Mouse (Mus musculus): ENCODE measurements around the gene Trim26.
"Not testable (repeated sequence)": the region's sequence is repeated elsewhere in the genome, so short reads cannot be mapped to it uniquely, and the experiment has no call there.

The Trim26 gene

DNA sequence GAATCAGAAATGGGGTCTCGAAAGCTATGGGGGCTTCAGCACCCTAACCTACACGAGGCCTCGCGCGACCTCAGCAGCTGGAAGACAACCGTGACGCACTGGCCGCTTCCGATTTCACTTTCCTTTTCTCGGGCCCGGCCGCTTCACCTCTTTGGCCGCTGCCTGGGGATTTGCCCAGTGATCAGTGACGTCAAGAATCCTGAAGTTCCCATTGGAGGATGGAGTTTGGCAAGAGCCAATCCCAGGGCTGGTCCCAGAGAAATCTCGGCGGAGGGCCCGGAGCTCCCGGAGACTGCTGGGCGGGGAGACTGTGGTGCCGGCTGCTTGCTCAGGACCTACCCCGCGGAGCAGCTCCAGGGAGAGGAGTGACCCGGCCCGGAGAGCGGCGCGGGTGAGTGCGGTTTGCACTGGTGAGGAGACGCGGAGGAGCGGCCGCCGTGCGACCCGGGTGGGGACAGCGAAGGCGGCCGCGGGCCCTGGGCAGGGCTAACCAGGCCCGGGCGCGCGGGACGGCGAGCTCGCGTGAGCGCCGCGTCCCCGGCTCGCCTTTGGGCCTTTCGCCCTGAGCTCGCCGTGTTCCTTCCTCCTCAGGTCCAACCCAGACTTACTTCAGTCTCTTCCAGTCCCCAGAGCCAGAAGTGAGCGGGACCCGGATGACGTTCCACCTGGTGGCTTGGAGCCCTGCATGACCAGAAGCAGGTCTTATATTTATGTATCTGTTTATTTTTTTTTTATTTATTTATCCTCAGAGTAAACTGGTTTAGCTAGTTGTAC, at the start of gene Trim26:
TSS of gene Trim26 (plus strand) at position 261 of the 774 bp plus-strand sequence.
- DNase-seq, result peak; percentile 98

GRCm38 (mm10) chr17:36788351-36788750, 48.6 kb upstream of the Trim26 start:
- DNase-seq, result no peak

GRCm38 (mm10) chr17:36788801-36789200, 48.1 kb upstream of the Trim26 start:
- DNase-seq, result peak; percentile 64

- DNase-seq, result no peak
These were observed 37.4 kb upstream of the Trim26 start for GRCm38 (mm10) chr17:36799493-36799892.

DNA sequence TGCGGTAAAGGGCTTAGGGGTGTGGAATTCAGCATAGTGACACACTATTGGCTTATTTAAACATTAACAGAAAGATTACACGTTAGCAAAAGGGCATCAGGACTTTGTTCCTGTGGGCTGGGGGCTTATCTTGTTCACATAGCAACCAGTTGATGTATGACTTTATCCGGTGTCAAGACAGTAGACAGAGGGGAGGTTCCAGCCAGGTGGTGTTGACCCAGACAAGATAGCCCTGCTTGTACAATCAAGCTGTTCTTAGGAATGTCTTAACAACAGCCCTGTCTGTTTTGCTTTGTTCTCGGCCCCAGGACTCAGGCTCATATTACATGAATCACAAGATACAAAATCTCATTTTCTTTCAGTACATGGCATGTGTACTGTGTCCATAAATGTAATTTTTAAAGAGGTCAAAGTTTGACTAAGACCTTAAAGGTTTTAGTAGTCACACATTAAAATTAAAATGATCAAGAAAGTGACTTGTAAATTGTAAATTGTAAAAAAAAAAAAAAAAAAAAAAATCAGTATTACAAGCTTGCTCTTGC, 36.9 kb upstream of the Trim26 start:
- DNase-seq, result not testable (repeated sequence)

- no peak for DNase-seq
These were observed 25.1 kb upstream of the Trim26 start, which contains the start of gene H2-M10.6 for GRCm38 (mm10) chr17:36811871-36812270. Gene H2-M10.6, plus strand, starts transcription at chr17:36812171.

DNA sequence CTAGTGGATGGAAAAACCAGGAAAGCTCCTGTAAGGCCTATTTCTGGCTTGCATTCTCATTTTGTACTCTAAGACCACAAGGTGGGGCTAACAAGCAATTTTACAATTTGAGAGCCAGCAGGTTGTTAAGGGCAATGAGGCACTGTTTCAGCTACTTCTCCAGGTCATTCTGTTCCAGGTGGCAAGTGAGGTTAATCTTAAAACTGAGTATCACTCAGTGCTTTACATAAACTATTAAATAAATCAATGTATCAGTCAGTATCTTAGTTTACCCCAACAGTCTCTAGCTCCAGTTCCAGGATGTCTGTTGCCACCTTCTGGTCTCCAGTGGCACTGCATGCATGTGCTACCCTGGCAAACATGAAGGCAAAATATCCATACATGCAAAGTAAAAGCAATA, 12.9 kb upstream of the Trim26 start:
- peak; percentile 24 for DNase-seq

GRCm38 (mm10) chr17:36825525-36825924, 11.4 kb upstream of the Trim26 start:
- DNase-seq, result no peak

DNA sequence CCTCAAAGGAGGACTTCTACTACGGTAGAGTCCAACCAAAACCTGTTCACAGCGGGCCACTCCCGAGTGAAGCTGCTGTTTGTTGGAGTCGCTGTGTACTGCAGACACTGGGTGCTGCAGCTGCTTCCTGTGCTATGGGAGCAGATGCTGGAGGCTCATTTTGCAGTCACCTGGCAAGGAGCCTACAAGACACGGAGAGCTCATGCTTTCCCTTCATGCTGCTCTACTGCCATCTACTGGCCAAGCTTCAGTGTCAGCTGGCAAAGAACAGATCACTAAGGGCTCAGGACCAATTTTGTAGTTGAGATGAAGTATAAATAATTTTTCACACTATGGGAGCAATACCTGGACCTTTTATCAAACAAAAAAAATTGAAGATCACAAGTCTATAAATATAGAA, 10.9 kb upstream of the Trim26 start:
- peak; percentile 83 for DNase-seq

- no peak for DNase-seq
These were observed 8.4 kb upstream of the Trim26 start for GRCm38 (mm10) chr17:36828488-36828887.

- no peak for DNase-seq
These were observed 6.5 kb upstream of the Trim26 start for GRCm38 (mm10) chr17:36830470-36830869.

GRCm38 (mm10) chr17:36832694-36833093, 4.2 kb upstream of the Trim26 start:
- no peak for DNase-seq

GRCm38 (mm10) chr17:36835591-36836426, 1.1 kb upstream of the Trim26 start:
- DNase-seq, result peak; percentile 41

GRCm38 (mm10) chr17:36836427-36836812, 514 bp upstream of the Trim26 start:
- DNase-seq, result no peak

DNA sequence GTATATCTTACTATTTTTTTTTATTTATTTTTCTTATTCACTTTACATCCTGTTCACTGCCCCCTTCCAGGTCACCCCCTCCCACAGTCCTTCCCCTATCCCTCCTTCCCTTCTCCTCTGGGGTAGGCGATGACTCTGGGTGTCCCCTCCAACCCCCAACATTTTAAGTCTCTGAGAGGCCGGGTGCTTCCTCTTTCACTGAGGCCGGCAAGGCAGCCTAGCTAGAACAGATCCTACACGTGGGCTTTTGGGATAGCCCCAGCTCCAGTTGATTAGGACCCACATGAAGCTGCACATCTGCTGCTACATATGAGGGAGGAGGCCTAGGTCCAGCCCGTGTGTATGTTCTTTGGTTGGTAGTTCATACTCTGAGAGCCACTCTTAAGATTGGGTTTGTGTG, 2.1 kb downstream of the Trim26 start:
- no peak for DNase-seq

GRCm38 (mm10) chr17:36839931-36840330, 3.0 kb downstream of the Trim26 start:
- no peak for DNase-seq

DNA sequence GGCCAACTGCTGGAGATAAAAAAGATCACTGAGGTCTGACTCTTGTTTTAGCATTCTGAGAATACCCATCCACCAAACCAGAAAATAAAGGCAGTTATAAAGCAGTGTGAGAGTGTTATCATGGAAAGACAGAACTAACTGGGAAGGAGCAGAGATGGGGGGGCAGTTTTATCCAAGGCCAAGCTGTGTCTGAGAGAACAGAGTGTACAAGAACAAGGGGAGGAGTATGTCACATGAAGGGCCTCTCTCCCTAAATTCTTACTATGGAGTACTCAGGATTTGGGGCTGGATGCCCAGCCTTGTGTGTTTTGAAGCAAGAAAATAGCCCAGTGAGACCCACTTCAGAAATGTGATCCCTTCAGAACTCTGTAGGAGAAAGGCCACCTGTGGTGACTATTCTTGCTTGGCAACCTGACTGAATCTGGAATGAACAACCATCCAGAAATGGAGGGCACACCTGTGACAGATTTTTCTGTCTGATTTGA, 4.1 kb downstream of the Trim26 start:
- no peak for DNase-seq

GRCm38 (mm10) chr17:36843696-36844095, 6.8 kb downstream of the Trim26 start:
- DNase-seq, result no peak

- DNase-seq, result no peak
These were observed 7.4 kb downstream of the Trim26 start for GRCm38 (mm10) chr17:36844286-36844719.

GRCm38 (mm10) chr17:36844725-36845124, 7.8 kb downstream of the Trim26 start:
- DNase-seq, result no peak

GRCm38 (mm10) chr17:36848911-36849310, 12.0 kb downstream of the Trim26 start:
- DNase-seq, result no peak

DNA sequence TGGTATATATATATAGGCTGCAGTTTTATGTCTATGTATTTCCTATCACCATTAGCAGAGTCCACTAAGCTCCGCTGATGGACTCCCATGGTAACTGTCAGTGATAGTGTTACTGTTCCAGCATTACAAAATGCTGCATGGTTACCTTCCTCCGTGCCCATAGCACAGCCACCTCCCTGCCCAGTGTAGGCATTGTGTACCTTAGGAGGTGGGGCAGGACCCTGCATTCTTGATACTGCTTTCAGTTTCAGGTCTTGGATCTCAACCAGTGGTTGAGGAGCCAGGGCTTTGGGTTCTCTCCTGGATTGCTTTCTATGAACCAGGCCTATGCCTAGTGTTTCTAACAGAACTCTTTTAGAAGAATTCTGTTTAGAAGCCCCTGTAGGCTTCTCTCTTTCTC, 13.1 kb downstream of the Trim26 start:
- no peak for DNase-seq

DNA sequence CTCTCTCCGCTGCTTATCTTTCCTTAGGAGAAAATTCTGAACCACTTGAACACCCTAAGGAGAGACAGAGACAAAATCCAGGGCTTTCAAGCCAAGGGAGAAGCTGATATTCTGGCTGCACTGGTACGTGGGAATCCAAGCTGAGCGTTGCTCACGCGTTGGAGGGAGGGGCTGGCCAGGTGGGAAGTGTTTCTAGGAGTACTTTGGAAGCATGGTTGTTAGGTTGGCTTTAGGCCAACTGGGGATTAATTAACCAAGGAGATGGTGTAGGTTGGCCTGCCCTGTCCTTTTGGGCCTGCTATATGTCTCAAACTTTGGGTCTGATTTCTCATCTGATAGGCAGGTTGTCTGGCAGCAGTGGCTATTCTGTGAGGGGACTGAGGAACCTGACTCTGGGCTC, 14.3 kb downstream of the Trim26 start:
- no peak for DNase-seq

GRCm38 (mm10) chr17:36851627-36852026, 14.7 kb downstream of the Trim26 start:
- no peak for DNase-seq

All from cerebellum, adult 8-10 months (tissue).